Mouse (Mus musculus) midbrain, embryonic 11.5 days (tissue): Measurements from ENCODE around the gene Vmn1r1. TPM values are rescaled to one million over a fixed set of nuclear protein-coding genes. Genes with fewer than 3 reads are reported as not detected.
"Not testable (repeated sequence)": the region's sequence is repeated elsewhere in the genome, so short reads cannot be mapped to it uniquely, and the experiment has no call there.

Experiments
- ATAC-seq: fragments of 200-750 bp; cut with Nextera tagmentation; 2 replicates; pipeline ENCODE4 v1.8.0; 2017; ENCODE audit warnings: moderate TSS enrichment, moderate library complexity; ENCODE audit not compliant: low FRiP score
- DNase-seq: peaks from one replicate; pipeline ENCODE4 v3.0.0; 2015; ENCODE audit warnings: low spot score; ENCODE audit errors: missing footprints
- H3K27ac ChIP-seq: fragments of 300-500 bp; sonication (generic); 2 replicates; pipeline ENCODE4 v1.5.1; 2014; ENCODE audit warnings: low read depth, low read length
- H3K27me3 ChIP-seq: fragments of 300-500 bp; sonication (generic); 2 replicates; pipeline ENCODE4 v1.6.1; 2014; ENCODE audit warnings: mild to moderate bottlenecking, low read length, moderate library complexity, mixed read lengths; ENCODE audit not compliant: control insufficient read depth, insufficient read depth
- H3K36me3 ChIP-seq: fragments of 300-500 bp; sonication (generic); 2 replicates; pipeline ENCODE4 v1.6.1; 2014; ENCODE audit warnings: mild to moderate bottlenecking, low read length, moderate library complexity, mixed read lengths; ENCODE audit not compliant: control insufficient read depth, insufficient read depth
- H3K4me1 ChIP-seq: fragments of 300-500 bp; sonication (generic); 2 replicates; pipeline ENCODE4 v1.6.1; 2014; ENCODE audit warnings: low read length; ENCODE audit not compliant: control insufficient read depth, insufficient read depth
- H3K4me2 ChIP-seq: fragments of 300-500 bp; sonication (generic); 2 replicates; pipeline ENCODE4 v1.6.1; 2014; ENCODE audit warnings: mild to moderate bottlenecking, moderate library complexity
- H3K4me3 ChIP-seq: fragments of 300-500 bp; sonication (generic); 2 replicates; pipeline ENCODE4 v1.5.1; 2014; ENCODE audit warnings: low read depth, low read length
- H3K9ac ChIP-seq: fragments of 300-500 bp; sonication (generic); 2 replicates; pipeline ENCODE4 v1.6.1; 2014; ENCODE audit warnings: low read length
- H3K9me3 ChIP-seq: fragments of 300-500 bp; sonication (generic); 2 replicates; pipeline ENCODE4 v1.6.1; 2016; ENCODE audit warnings: low read length; ENCODE audit not compliant: control insufficient read depth
- WGBS: fragments of 180-500 bp; shearing (Covaris S2); extraction: QIAGEN DNeasy Blood & Tissue Kit; methylation state at CpG from one replicate; pipeline ENCODE4 v1.1.7; 2014; 5-methylcytosine and 5-hydroxymethylcytosine counted together
- polyA plus RNA-seq: library from polyadenylated mRNA; unstranded; fragments of >200 nt; fragmentation: Nextera tagmentation; extraction: Ambion mirVana; gene quantifications from 2 replicates; pipeline ENCODE4 v1.2.1, GENCODE M21; 2014

Vmn1r1 gene
- not detected in 2 replicates for polyA plus RNA-seq

GRCm38 (mm10) chr1:182164386-182164785, at the start of gene Vmn1r1:
Gene Vmn1r1 (minus strand): TSS chr1:182164486.
- Histone ChIP-seq H3K9ac (no peak within 1 kb of the TSS), H3K36me3 (no peaks in the 10 kb centered on the region), H3K9me3 (no peaks in the 10 kb centered on the region), H3K4me1 (no peaks in the 10 kb centered on the region), H3K4me2 (no peak within 1 kb of the TSS), H3K27ac (no peak within 1 kb of the TSS), H3K27me3 (no peaks in the 10 kb centered on the region), H3K4me3 (no peak within 1 kb of the TSS)
- ATAC-seq (no peak), DNase-seq (no peak)
- WGBS = 89% methylated on average over 7 of the region's 7 CpGs

- Histone ChIP-seq H3K27ac (no peak overlapping the region), H3K27me3 (no peaks in the 10 kb centered on the region), H3K4me1 (no peaks in the 10 kb centered on the region), H3K9ac (no peak overlapping the region), H3K4me2 (no peak overlapping the region), H3K4me3 (no peak overlapping the region), H3K9me3 (no peaks in the 10 kb centered on the region), H3K36me3 (no peaks in the 10 kb centered on the region)
- no peak for ATAC-seq
- 100% methylated on average over 2 of the region's 2 CpGs for WGBS
- no peak for DNase-seq
These were observed 46.0 kb upstream of the Vmn1r1 start for GRCm38 (mm10) chr1:182210322-182210721.

- ATAC-seq (no peak), DNase-seq (no peak)
- Histone ChIP-seq H3K27me3 (no peaks in the 10 kb centered on the region), H3K9me3 (no peaks in the 10 kb centered on the region; the same call in 1 of the 2 replicates), H3K4me1 (no peaks in the 10 kb centered on the region), H3K4me3 (no peak overlapping the region), H3K9ac (no peak overlapping the region), H3K27ac (no peak overlapping the region), H3K4me2 (no peak overlapping the region), H3K36me3 (no peaks in the 10 kb centered on the region)
- 75% methylated on average over 1 of the region's 1 CpGs for WGBS
These were observed 28.3 kb upstream of the Vmn1r1 start for GRCm38 (mm10) chr1:182192581-182192980.

- no peak overlapping the region for H3K27ac ChIP-seq
- no peaks in the 10 kb centered on the region for H3K27me3 ChIP-seq
- H3K4me3 ChIP-seq = no peak overlapping the region
- no peak overlapping the region for H3K9ac ChIP-seq
- no peaks in the 10 kb centered on the region; the same call in 1 of the 2 replicates for H3K9me3 ChIP-seq
- no peak overlapping the region for H3K4me2 ChIP-seq
- no peaks in the 10 kb centered on the region for H3K36me3 ChIP-seq
- 76% methylated on average over 10 of the region's 10 CpGs for WGBS
- no peak for ATAC-seq
- H3K4me1 ChIP-seq = no peaks in the 10 kb centered on the region
- DNase-seq = no peak
These were observed 27.7 kb upstream of the Vmn1r1 start for GRCm38 (mm10) chr1:182191816-182192545.

- no peaks in the 10 kb centered on the region for H3K36me3 ChIP-seq
- H3K9me3 ChIP-seq = no peaks in the 10 kb centered on the region; the same call in 1 of the 2 replicates
- H3K4me2 ChIP-seq = no peak overlapping the region
- no peaks in the 10 kb centered on the region for H3K4me1 ChIP-seq
- ATAC-seq = no peak
- H3K27me3 ChIP-seq = no peaks in the 10 kb centered on the region
- DNase-seq = no peak
- 80% methylated on average over 4 of the region's 5 CpGs for WGBS
- H3K4me3 ChIP-seq = no peak overlapping the region
- no peak overlapping the region for H3K9ac ChIP-seq
- H3K27ac ChIP-seq = no peak overlapping the region
These were observed 26.9 kb upstream of the Vmn1r1 start for GRCm38 (mm10) chr1:182191181-182191580.

DNA sequence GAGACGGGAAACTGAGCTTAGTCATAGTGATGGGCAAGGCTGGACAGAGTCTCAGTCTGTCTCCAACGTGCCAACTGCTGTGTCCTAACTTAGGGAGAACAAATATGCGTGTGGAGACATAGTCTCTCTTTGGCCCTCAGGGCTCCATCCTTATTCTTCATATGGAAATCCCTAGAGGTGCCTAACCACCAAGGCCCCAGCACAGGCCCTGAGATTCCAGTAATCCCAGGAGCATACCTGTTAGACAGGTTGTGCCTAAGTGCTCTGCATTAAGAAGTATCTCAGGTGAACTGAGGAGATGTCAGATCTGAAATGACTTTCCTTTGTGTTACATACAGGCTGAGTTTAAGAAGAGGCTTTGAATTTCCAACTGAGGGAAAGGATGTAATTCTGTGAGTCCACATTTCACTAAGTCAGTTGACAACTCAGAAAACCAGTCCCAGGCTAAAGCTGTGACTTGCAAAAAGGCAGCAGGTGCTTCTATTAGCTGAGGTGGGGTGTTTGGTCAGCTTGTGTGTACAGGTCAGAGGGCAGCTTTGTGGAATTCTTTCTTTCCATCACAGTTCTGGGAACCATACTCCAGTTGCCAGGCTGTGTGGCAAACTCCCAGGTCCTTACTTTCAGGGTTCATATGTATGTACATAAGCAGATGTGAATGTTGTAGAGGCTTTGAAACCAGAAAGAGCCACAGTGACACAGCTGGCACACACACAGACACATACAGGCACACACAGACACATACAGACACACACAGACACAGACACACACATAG, 25.6 kb upstream of the Vmn1r1 start:
- Histone ChIP-seq H3K27me3 (no peaks in the 10 kb centered on the region), H3K4me3 (no peak overlapping the region), H3K4me2 (no peak overlapping the region), H3K9me3 (no peaks in the 10 kb centered on the region; the same call in 1 of the 2 replicates), H3K27ac (no peak overlapping the region), H3K36me3 (no peaks in the 10 kb centered on the region), H3K9ac (no peak overlapping the region), H3K4me1 (no peaks in the 10 kb centered on the region)
- no peak for ATAC-seq
- WGBS = 62% methylated on average over 3 of the region's 3 CpGs
- no peak for DNase-seq

DNA sequence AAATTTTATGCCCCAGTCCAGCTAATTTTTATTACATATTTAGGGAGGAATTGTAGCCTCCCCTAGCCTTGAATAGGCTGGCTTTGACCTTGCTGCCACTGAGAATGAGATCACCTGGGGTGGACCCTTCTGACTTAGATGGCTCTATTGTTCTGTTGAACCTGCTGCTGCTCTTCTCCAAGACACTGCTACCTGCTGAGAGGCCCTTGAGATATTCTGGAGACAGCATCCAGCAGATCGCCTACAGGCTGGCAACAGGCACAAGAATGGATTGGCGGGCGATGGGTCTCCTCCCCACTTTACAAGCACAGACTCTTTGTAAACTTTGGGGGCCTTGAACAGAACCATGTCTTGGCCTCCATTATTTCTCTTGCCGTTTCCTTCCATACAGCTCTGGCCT, 18.2 kb upstream of the Vmn1r1 start:
- H3K4me3 ChIP-seq = not testable (repeated sequence)

DNA sequence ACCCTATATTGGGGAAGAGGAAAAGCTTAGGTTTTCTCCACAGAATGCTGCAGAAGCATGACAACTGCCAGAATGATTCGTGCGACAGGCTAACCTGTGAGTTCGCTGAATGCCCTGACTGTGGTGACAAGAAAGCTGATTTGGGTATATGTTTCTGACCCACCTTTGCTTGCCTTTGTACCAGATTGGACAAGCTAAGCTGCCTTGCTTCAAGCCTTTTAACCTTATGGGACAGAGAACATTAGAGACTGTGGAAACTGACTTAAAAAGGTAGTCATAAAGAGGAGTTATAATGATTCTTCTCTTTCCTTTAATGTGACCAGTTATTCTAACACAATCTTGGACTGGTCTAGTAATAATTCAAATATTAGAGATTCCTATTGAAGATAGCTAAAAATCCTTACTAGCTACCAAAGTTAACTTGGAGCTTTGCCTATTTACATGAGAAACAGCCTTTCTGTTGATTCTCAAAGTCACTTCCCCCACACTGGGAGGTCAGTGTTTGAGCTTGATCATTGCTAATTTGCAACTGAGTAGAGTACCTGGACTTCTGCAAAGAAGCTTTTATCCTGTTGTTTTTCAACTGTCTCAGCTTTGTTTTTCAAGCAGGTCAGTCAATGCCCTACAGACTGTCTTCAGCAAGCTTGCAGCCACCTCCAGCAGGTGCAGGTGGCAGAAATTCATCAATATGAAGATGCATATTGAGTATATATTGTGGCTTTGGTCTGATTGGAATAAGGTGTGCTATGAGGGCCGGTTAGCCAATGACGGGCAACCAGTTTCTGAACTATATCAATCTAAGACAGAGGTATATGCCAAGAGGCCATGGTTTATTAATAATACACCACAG, 17.4 kb upstream of the Vmn1r1 start:
- H3K4me3 ChIP-seq = no peak overlapping the region
- no peak overlapping the region for H3K4me2 ChIP-seq
- H3K9me3 ChIP-seq = no peaks in the 10 kb centered on the region
- 65% methylated on average over 5 of the region's 5 CpGs for WGBS
- no peaks in the 10 kb centered on the region for H3K27me3 ChIP-seq
- no peak overlapping the region for H3K27ac ChIP-seq
- ATAC-seq = no peak
- DNase-seq = no peak
- H3K4me1 ChIP-seq = no peaks in the 10 kb centered on the region
- no peak overlapping the region for H3K9ac ChIP-seq
- H3K36me3 ChIP-seq = no peaks in the 10 kb centered on the region

More for the DNA sequence above, 18.2 kb upstream of the Vmn1r1 start:
- not testable (repeated sequence) for H3K4me2 ChIP-seq, ATAC-seq, H3K9me3 ChIP-seq, DNase-seq, H3K36me3 ChIP-seq, H3K9ac ChIP-seq, H3K27me3 ChIP-seq, H3K27ac ChIP-seq, H3K4me1 ChIP-seq
- 74% methylated on average over 4 of the region's 4 CpGs for WGBS
